Mouse (Mus musculus) heart, postnatal 0 days (tissue): ENCODE results near the gene Olfr97.

Source experiments
- CTCF ChIP-seq: IDR thresholded peaks from 2 replicates; pipeline ENCODE4 v1.5.1; 2016; ENCODE audit warnings: antibody characterized with exemption, control low read depth, low read depth
- EP300 ChIP-seq: IDR thresholded peaks from 2 replicates; pipeline ENCODE4 v1.6.1; 2016; ENCODE audit warnings: antibody characterized with exemption, low read depth

- TF ChIP-seq CTCF (no peak), EP300 (no peak)
Measured at GRCm38 (mm10) chr17:37219846-37220245, 17.3 kb downstream of the Olfr97 start, which contains the start of gene Olfr96.
